Mouse (Mus musculus) central nervous system, embryonic 14 days (tissue): ENCODE data around the gene Dnttip1. TPM values are rescaled to one million over a fixed set of nuclear protein-coding genes. Genes with fewer than 3 reads are reported as not detected.

ENCODE experiments used
- polyA plus RNA-seq: library from polyadenylated mRNA; depleted of rRNA; stranded (reverse); fragments of >200 nt; gene quantifications from 2 replicates; pipeline ENCODE4 v1.2.3, GENCODE M21; 2012; rRNA removed

The Dnttip1 gene
- 60.1 and 64.9 TPM in 2 replicates for polyA plus RNA-seq

GRCm38 (mm10) chr2:164745843-164746479, at the start of gene Dnttip1, which contains the start of gene Wfdc3:
Dnttip1 (plus strand) TSS chr2:164745983.
Wfdc3 (minus strand) TSS chr2:164745931.

GRCm38 (mm10) chr2:164698201-164698600, 47.6 kb upstream of the Dnttip1 start, which contains the start of gene Spint4:
Spint4 (plus strand) TSS chr2:164698501.

GRCm38 (mm10) chr2:164715005-164715404, 30.8 kb upstream of the Dnttip1 start, which contains the start of gene Spint5:
Spint5 (plus strand) TSS chr2:164715305.

GRCm38 (mm10) chr2:164769258-164770037, 23.7 kb downstream of the Dnttip1 start, which contains the start of gene Ube2c:
Ube2c (plus strand) TSS chr2:164769898.

GRCm38 (mm10) chr2:164779481-164780086, 33.8 kb downstream of the Dnttip1 start, which contains the start of gene Tnnc2:
Tnnc2 (minus strand) TSS chr2:164779967.

GRCm38 (mm10) chr2:164785481-164786387, 40.0 kb downstream of the Dnttip1 start, which contains the start of gene Snx21:
Snx21 (plus strand) TSS chr2:164785823.

GRCm38 (mm10) chr2:164804533-164805331, 58.9 kb downstream of the Dnttip1 start, which contains the start of the genes Acot8 and Zswim3:
Acot8 (minus strand) TSS chr2:164804882.
Zswim3 (plus strand) TSS chr2:164805098.

Other genes starting within 250 kb of the Dnttip1 start
- gene Pigt, start 248.5 kb upstream of the Dnttip1 start, polyA plus RNA-seq, result 82.2 and 101 TPM in 2 replicates
- 4.5 and 14.3 TPM in 2 replicates for gene Wfdc2, start 183.6 kb upstream of the Dnttip1 start, polyA plus RNA-seq
- not detected in 2 replicates for gene Spint3, start 172.5 kb upstream of the Dnttip1 start, polyA plus RNA-seq
- not detected in 2 replicates for gene Wfdc6a, start 160.5 kb upstream of the Dnttip1 start, polyA plus RNA-seq
- not detected in 2 replicates for gene Eppin, start 152.4 kb upstream of the Dnttip1 start, polyA plus RNA-seq
- gene Wfdc6b, start 132.5 kb upstream of the Dnttip1 start, polyA plus RNA-seq, result not detected in 2 replicates
- gene Wfdc8, start 132.4 kb upstream of the Dnttip1 start, polyA plus RNA-seq, result 0.04 TPM in 1 of 2 replicates, not detected in the other
- not detected in 2 replicates for gene Wfdc16, start 107.2 kb upstream of the Dnttip1 start, polyA plus RNA-seq
- gene Wfdc10, start 89.9 kb upstream of the Dnttip1 start, polyA plus RNA-seq, result not detected in 2 replicates
- not detected in 2 replicates for gene Wfdc9, start 89.4 kb upstream of the Dnttip1 start, polyA plus RNA-seq
- not detected in 2 replicates for gene Wfdc11, start 71.9 kb upstream of the Dnttip1 start, polyA plus RNA-seq
- not detected in 2 replicates for gene Wfdc13, start 60.9 kb upstream of the Dnttip1 start, polyA plus RNA-seq
- not detected in 2 replicates for gene Spint4, start 47.5 kb upstream of the Dnttip1 start, polyA plus RNA-seq
- gene Spint5, start 30.7 kb upstream of the Dnttip1 start, polyA plus RNA-seq, result not detected in 2 replicates
- gene Wfdc3, start 52 bp upstream of the Dnttip1 start, polyA plus RNA-seq, result 1.0 and 1.1 TPM in 2 replicates
- gene Ube2c, start 23.9 kb downstream of the Dnttip1 start, polyA plus RNA-seq, result 143 and 191 TPM in 2 replicates
- gene Tnnc2, start 34.0 kb downstream of the Dnttip1 start, polyA plus RNA-seq, result 0.54 and 60.3 TPM in 2 replicates
- 20.5 and 22.1 TPM in 2 replicates for gene Snx21, start 39.8 kb downstream of the Dnttip1 start, polyA plus RNA-seq
- gene Acot8, start 58.9 kb downstream of the Dnttip1 start, polyA plus RNA-seq, result 30.2 and 33.6 TPM in 2 replicates
- gene Zswim3, start 59.1 kb downstream of the Dnttip1 start, polyA plus RNA-seq, result 8.6 and 9.6 TPM in 2 replicates
- 11.8 and 12.3 TPM in 2 replicates for gene Zswim1, start 76.7 kb downstream of the Dnttip1 start, polyA plus RNA-seq
- 0.31 and 0.49 TPM in 2 replicates for gene Spata25, start 82.6 kb downstream of the Dnttip1 start, polyA plus RNA-seq
- gene Ctsa, start 86.9 kb downstream of the Dnttip1 start, polyA plus RNA-seq, result 126 and 143 TPM in 2 replicates
- 4.2 and 5.6 TPM in 2 replicates for gene Neurl2, start 87.5 kb downstream of the Dnttip1 start, polyA plus RNA-seq
- gene Pltp, start 111.7 kb downstream of the Dnttip1 start, polyA plus RNA-seq, result 62.6 and 75.4 TPM in 2 replicates
- 49.4 and 52.0 TPM in 2 replicates for gene Pcif1, start 133.3 kb downstream of the Dnttip1 start, polyA plus RNA-seq
- 38.2 and 41.2 TPM in 2 replicates for gene Zfp335, start 165.8 kb downstream of the Dnttip1 start, polyA plus RNA-seq
- gene Mmp9, start 194.8 kb downstream of the Dnttip1 start, polyA plus RNA-seq, result 17.1 and 19.8 TPM in 2 replicates
- 68.2 and 75.9 TPM in 2 replicates for gene Slc12a5, start 214.8 kb downstream of the Dnttip1 start, polyA plus RNA-seq